Mouse (Mus musculus) testis, adult 10 weeks (tissue): ENCODE data around the gene Emilin2. TPM values are rescaled to one million over a fixed set of nuclear protein-coding genes. Genes with fewer than 3 reads are reported as not detected.

ENCODE experiments used
- polyA plus RNA-seq: library from polyadenylated mRNA; stranded (reverse); fragments of 350-450 nt; fragmentation: Illumina TruSeq; extraction: RNeasy Lipid Tissue Mini Kit (QIAGEN cat#74804); gene quantifications from one replicate; pipeline ENCODE4 v1.2.3, GENCODE M21; 2014; ENCODE audit warnings: low read depth, low replicate concordance

Gene Emilin2
- 9.2 TPM for polyA plus RNA-seq

GRCm38 (mm10) chr17:71311340-71312171 is at the start of gene Emilin2:
Gene Emilin2 (minus strand): TSS chr17:71311978.

Other genes starting within 250 kb of the Emilin2 start
- gene Lpin2, start 129.4 kb downstream of the Emilin2 start, polyA plus RNA-seq: 31.2 TPM
- gene Gm4707, start 147.9 kb upstream of the Emilin2 start, polyA plus RNA-seq: 0.24 TPM
- 39.3 TPM for gene Smchd1, start 163.4 kb upstream of the Emilin2 start, polyA plus RNA-seq
- gene Ndc80, start 214.9 kb upstream of the Emilin2 start, polyA plus RNA-seq: 59.8 TPM
- gene Spdya, start 240.1 kb upstream of the Emilin2 start, polyA plus RNA-seq: 265 TPM